Mouse (Mus musculus) forebrain, embryonic 10.5 days (tissue): ENCODE measurements around the gene Slc6a9. TPM values are rescaled to one million over a fixed set of nuclear protein-coding genes. Genes with fewer than 3 reads are reported as not detected.
A peak's percentile ranks its signal among the peaks of the same experiment; 100 is the strongest.

Experiments used
- DNase-seq: peaks from one replicate; pipeline ENCODE4 v3.0.0-alpha.2; 2017; ENCODE audit warnings: low spot score; ENCODE audit errors: extremely low spot score
- H3K27ac ChIP-seq: fragments of 300-500 bp; sonication (generic); 2 replicates; pipeline ENCODE4 v1.5.1; 2016; ENCODE audit warnings: mild to moderate bottlenecking
- H3K27me3 ChIP-seq: fragments of 300-500 bp; sonication (generic); 2 replicates; pipeline ENCODE4 v1.6.1; 2016; ENCODE audit warnings: mild to moderate bottlenecking; ENCODE audit not compliant: poor library complexity, severe bottlenecking
- H3K36me3 ChIP-seq: fragments of 300-500 bp; sonication (generic); replicated peaks from 2 replicates; pipeline ENCODE4 v1.6.1; 2016; ENCODE audit warnings: mild to moderate bottlenecking, moderate library complexity
- H3K4me1 ChIP-seq: fragments of 300-500 bp; sonication (generic); 2 replicates; pipeline ENCODE4 v1.6.1; 2016
- H3K4me3 ChIP-seq: fragments of 300-500 bp; sonication (generic); 2 replicates; pipeline ENCODE4 v1.5.1; 2016; ENCODE audit warnings: mild to moderate bottlenecking, moderate library complexity
- H3K9me3 ChIP-seq: fragments of 300-500 bp; sonication (generic); 2 replicates; pipeline ENCODE4 v1.6.1; 2016; ENCODE audit warnings: mild to moderate bottlenecking, moderate library complexity
- WGBS: fragments of 180-500 bp; shearing (Covaris S2); methylation state at CpG from one replicate; pipeline ENCODE4 v1.1.7; 2016; 5-methylcytosine and 5-hydroxymethylcytosine counted together
- polyA plus RNA-seq: library from polyadenylated mRNA; unstranded; fragments of >200 nt; fragmentation: Nextera tagmentation; extraction: Ambion mirVana; gene quantifications from 2 replicates; pipeline ENCODE4 v1.2.1, GENCODE M21; 2016

Slc6a9 gene
- polyA plus RNA-seq, 1 experiment from 2014 or later: 9.1 TPM

DNA sequence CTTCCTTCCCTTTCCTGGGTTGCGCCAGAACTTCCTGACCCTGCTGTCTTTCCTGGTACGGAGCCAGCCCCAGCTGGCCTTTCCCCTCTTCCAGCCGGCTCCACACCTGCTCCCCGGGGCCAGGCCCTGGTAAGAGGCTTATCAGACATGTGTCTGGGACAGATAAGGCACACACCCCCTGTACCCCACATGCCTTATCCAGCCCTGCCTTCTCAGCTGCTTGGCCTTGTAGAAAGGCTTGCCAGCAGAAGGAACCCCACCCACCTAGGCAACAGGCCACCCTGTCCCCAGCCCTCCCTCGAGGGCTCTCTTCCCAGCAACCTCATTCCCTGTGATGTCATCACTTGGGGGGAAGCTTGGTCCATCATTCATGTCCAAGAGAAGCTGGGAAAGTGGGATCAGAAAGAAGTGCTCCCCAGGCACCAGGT is 4.2 kb upstream of the Slc6a9 start:
- Histone ChIP-seq H3K27me3 (peaks cover 46% of the 10 kb centered on the region), H3K4me3 (peak overlapping the region; percentile 25), H3K36me3 (no peaks in the 10 kb centered on the region), H3K27ac (peak overlapping the region; percentile 32; the same call in 1 of the 2 replicates), H3K9me3 (no peaks in the 10 kb centered on the region), H3K4me1 (peaks cover 21% of the 10 kb centered on the region)
- no peak for DNase-seq
- WGBS: 16% methylated on average over 5 of the region's 5 CpGs

DNA sequence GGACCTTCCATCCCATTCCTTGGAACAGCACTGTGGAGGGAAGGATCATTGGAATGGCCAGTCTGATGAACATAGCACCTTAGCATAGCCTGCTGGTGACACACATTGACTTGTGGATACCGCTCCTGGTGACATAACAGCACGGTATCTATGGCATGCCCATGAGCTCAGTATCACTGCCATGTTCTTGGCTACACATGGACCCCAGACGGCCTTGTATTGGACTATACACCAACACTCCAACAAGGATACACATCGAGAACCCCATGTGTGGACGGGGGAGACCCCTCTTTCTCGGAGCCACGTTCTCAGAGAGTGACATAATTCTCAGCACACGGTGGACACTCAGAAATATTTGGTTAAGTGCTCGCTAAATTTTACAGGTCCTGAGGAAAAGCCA is 3.5 kb upstream of the Slc6a9 start:
- Histone ChIP-seq H3K9me3 (no peaks in the 10 kb centered on the region), H3K27me3 (peaks cover 46% of the 10 kb centered on the region), H3K4me3 (no peak overlapping the region), H3K36me3 (no peaks in the 10 kb centered on the region), H3K4me1 (peaks cover 26% of the 10 kb centered on the region), H3K27ac (peak overlapping the region; percentile 48)
- no peak for DNase-seq
- WGBS: 93% methylated on average over 9 of the region's 9 CpGs

DNA sequence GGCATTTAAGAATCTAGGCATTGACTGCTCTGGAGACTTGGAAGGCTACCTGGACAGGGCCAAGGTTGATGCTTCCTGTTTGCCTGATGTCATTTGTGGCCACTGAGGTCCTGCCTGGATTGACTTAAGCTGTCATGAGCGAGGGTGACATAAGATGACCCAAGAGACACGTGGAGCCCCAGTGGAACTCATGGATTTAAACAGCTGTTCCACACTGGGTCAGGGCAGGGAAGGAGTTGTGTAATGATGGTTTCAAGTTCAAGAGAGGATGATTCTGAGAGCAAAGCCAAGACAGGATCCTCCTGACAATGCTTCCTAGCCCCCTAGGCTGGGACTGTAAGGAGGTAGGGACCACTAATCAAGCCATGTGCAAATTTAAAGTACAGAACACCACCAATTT is 2.8 kb upstream of the Slc6a9 start:
- Histone ChIP-seq H3K4me3 (no peak overlapping the region), H3K27me3 (peaks cover 46% of the 10 kb centered on the region), H3K9me3 (no peaks in the 10 kb centered on the region), H3K36me3 (no peaks in the 10 kb centered on the region), H3K4me1 (peaks cover 33% of the 10 kb centered on the region), H3K27ac (peak overlapping the region; percentile 48)
- no peak for DNase-seq
- WGBS: 78% methylated on average over 2 of the region's 2 CpGs

DNA sequence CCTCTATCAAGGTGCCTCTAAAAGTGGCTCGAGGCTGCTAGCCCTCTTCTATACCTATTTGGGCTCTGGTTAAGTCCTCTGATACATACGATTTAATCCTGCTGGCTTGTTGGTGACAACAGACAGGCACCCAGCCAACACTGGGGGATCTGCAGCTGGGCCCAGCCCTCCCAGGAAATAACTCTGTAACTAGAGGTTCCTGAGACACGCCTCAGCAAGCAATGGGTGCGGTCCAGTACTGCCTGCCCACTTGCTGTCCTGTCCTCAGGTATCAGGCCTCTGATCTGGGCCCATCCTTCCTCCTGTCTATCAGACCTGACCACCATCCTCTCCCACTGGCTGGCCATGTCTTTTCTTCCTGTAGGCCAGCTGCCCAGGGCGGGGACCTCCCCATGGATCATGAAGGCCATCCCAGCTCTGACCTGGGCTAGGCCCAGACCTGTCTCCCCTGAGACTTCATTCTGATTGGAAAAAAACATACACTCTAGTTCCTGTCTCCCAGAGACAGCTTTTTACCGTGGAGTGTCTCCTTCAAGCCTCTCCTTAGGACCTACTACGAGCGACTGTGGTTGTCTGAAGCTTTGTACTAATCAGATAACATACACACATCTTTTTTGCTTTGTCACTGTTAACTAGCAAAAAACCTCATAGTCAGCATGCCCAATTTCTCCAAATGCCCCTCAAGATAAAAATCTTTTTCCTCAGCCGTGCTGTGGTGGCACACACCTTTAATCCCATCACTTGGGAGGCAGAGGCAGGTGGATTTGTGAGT is 2.2 kb upstream of the Slc6a9 start:
- peaks cover 39% of the 10 kb centered on the region for H3K4me1 ChIP-seq
- H3K4me3 ChIP-seq: no peak overlapping the region
- H3K9me3 ChIP-seq: no peaks in the 10 kb centered on the region
- H3K27ac ChIP-seq: peak overlapping the region; percentile 56; the same call in 1 of the 2 replicates
- DNase-seq: no peak
- no peaks in the 10 kb centered on the region for H3K36me3 ChIP-seq
- peaks cover 46% of the 10 kb centered on the region for H3K27me3 ChIP-seq
- WGBS: 80% methylated on average over 9 of the region's 9 CpGs

DNA sequence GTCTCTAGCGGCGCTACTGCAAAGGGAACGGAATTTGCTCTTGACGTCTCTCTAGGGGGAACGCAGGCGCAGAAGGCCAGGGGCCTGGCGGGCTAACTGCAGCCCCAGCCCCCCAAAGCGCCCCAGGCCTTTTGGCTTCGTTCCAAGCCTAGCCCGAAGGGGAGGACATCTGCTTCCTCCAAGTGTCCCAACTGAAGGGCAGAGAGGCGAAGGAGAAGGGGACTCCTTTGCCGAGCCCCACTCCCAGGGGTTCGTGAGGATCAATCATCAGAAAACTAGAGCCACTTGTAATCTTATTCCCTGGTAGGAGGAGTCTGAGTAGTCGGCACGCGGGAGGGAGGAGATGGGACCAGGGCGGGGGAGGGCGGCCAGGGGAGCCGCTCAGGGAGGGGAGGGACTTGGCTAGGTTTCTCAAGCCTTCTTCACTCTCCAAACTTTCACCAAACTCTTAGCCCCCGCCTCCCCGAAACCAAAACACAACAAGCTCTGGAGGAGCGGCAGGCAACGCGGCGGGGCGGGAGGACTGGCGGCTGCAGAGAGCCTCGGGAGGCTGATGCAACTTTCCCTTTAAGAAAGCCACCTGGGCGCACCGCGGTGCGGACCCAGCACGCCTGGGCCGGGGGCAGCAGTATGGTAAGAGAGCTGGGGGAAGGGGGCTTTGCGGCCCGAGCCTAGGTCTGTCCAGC is 682 bp downstream of the Slc6a9 start:
- DNase-seq: peak; percentile 82
- no peaks in the 10 kb centered on the region for H3K36me3 ChIP-seq
- H3K4me3 ChIP-seq: peak overlapping the region; percentile 72
- H3K27me3 ChIP-seq: peaks cover 42% of the 10 kb centered on the region
- no peaks in the 10 kb centered on the region for H3K9me3 ChIP-seq
- WGBS: under 1% methylated on average over 35 of the region's 36 CpGs
- peaks cover 39% of the 10 kb centered on the region for H3K4me1 ChIP-seq
- peak overlapping the region; percentile 92 for H3K27ac ChIP-seq

DNA sequence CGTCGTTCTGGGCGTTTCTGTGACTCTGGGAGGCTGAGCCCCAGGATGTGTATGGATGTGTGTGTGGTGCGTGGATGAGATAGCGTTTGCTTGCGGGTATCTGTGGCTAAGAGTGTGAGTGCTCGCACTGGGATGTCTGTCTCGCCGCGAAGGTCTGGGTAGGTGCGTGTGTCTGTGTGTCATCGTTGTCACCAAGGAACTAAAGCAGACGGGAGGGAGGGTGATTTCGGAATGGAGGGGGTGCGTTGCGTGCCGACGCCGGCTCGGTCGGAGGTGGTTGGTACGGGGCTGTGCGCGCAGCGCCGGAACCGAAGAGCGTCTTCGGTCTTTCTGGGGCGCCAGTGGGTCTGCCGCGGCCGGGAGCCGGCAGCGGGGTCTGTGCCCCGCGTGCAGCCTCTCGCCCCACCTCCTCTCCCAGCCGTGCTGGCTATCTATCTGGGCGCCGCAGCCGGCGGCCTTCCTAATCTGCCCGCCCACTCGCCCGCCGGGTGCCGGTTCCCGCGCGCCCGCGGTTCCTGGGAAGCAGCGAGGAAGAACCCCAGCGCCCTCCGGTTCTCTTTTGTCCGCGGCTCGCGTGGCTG is 1.3 kb downstream of the Slc6a9 start:
- peaks cover 35% of the 10 kb centered on the region for H3K27me3 ChIP-seq
- WGBS: under 1% methylated on average over 60 of the region's 60 CpGs
- H3K9me3 ChIP-seq: no peaks in the 10 kb centered on the region
- no peak for DNase-seq
- H3K4me1 ChIP-seq: peaks cover 36% of the 10 kb centered on the region
- H3K36me3 ChIP-seq: no peaks in the 10 kb centered on the region
- H3K4me3 ChIP-seq: peak overlapping the region; percentile 72
- peak overlapping the region; percentile 92 for H3K27ac ChIP-seq

DNA sequence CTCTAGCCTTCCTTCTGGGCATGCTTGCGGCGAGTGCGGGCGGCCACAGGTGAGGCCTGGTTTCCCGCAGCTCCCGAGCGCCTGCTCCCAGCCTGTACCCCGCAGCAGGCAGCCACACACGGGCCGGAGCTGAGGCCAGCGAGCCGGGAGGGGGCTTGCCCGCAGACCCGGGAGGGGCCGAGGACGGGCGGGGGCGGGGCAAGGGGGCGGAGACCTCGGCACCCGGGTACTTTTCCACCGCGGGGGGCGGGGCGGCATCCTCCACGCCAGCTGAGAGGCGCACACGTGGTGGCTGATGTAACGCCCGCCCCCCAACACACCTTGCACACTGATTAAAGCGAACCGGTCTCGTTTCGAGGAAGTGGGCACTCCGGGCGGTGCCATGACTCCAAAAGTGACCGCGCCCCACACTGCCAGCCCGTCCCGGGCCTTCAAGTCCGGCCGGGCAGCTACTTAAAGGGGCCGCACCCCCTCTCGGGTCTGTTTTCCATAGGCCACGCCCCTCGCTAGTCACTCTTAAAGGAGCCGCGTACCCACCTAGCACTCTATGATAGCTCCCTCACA is 2.0 kb downstream of the Slc6a9 start:
- Histone ChIP-seq H3K4me1 (peaks cover 36% of the 10 kb centered on the region), H3K9me3 (no peaks in the 10 kb centered on the region), H3K36me3 (no peaks in the 10 kb centered on the region), H3K27ac (peak overlapping the region; percentile 92), H3K4me3 (peak overlapping the region; percentile 72), H3K27me3 (peaks cover 29% of the 10 kb centered on the region)
- DNase-seq: peak; percentile 88
- under 1% methylated on average over 46 of the region's 48 CpGs for WGBS

DNA sequence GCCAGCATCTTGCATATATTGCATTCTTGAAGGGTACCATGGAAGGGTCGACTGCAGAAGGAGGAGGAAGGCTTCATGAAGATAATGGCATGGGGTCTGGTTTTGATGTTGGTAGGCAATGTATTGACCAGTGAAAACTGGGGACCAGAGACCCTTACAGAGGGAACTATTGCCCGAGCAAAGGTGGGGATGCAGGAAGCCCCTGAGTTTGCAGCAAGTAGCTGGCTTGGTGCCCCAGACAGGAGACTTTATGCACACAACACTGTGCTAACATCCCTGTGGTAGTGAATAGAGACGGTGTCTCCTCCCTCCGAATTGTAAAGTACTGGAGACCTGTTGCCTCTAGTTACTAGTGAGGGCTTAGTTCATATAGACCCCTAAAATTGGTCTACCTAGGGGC is 3.0 kb downstream of the Slc6a9 start:
- WGBS: 81% methylated on average over 4 of the region's 4 CpGs
- no peak for DNase-seq
- Histone ChIP-seq H3K4me1 (peaks cover 36% of the 10 kb centered on the region), H3K27ac (peak overlapping the region; percentile 92; the same call in 1 of the 2 replicates), H3K9me3 (no peaks in the 10 kb centered on the region), H3K4me3 (peak overlapping the region; percentile 72), H3K36me3 (no peaks in the 10 kb centered on the region), H3K27me3 (peaks cover 20% of the 10 kb centered on the region)

DNA sequence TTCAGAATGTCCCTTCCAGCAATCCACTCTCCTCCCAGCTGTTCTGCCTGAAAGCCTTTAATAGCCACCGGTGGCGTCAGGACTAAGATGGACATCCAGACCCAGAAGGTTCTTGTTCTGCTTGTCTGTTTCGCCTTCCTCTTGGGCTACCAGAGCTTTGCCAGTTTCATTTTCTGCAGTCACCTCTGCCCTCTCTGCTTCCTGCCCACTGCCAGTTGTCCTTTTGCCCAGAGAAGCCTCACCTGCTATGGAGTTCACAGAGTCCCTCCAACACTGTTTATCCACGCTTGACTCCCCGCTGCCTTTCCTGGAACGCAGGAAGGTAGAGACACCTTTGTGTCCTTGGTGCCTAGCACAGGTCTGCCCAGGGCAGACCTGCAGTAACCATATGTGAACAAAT is 5.1 kb downstream of the Slc6a9 start:
- Histone ChIP-seq H3K27me3 (peaks cover 2% of the 10 kb centered on the region), H3K4me1 (peaks cover 31% of the 10 kb centered on the region), H3K4me3 (no peak overlapping the region), H3K27ac (no peak overlapping the region), H3K9me3 (no peaks in the 10 kb centered on the region), H3K36me3 (0 out of 2 replicates have a peak, but pooled peaks cover 2% of the 10 kb centered on the region)
- DNase-seq: no peak
- 77% methylated on average over 6 of the region's 6 CpGs for WGBS

DNA sequence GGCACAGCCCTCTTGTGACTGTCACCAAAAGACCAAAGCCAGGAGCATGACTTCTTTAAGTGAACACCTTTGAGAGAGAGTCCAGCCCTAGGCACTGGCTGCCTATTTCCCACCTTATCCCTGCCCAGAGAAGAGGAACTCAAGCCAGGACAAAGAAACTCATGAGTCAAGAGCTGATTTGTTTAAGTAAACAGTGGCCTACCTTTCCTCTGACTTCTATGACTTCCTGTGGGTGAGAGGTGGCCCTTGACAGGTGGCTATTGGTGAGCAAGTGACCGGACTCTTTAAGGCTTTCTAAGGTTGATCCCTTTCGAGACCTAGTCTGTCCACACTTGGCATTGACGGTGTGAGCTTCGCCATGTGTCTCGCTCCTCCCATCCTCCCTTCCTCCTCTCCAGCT is 6.5 kb downstream of the Slc6a9 start:
- no peaks in the 10 kb centered on the region for H3K9me3 ChIP-seq
- DNase-seq: no peak
- H3K4me1 ChIP-seq: peaks cover 17% of the 10 kb centered on the region
- 92% methylated on average over 5 of the region's 5 CpGs for WGBS
- no peaks in the 10 kb centered on the region for H3K27me3 ChIP-seq
- H3K27ac ChIP-seq: no peak overlapping the region
- peaks cover 6% of the 10 kb centered on the region; the same call in 1 of the 2 replicates for H3K36me3 ChIP-seq
- no peak overlapping the region for H3K4me3 ChIP-seq

DNA sequence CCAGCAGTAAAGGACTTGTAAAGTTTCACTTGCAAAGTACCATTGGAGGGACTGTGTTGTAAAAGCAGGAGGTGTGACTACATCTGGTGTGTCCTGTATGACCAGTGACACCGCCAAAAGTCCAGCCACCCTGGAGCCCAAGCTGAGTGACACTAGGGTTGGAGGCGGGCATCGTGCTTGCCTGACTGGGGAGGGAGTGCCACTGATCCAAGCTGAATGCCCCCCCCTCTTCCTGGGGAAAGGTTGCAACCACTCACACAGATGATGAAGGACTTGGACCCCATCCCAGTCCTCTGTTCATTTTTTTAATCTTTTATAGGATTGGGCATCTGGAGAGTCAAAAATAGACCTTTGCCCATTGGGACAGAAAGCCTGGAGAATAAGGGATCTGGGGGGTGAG is 7.3 kb downstream of the Slc6a9 start:
- Histone ChIP-seq H3K4me3 (no peak overlapping the region), H3K27ac (no peak overlapping the region), H3K27me3 (no peaks in the 10 kb centered on the region), H3K9me3 (no peaks in the 10 kb centered on the region), H3K4me1 (peaks cover 11% of the 10 kb centered on the region), H3K36me3 (peaks cover 11% of the 10 kb centered on the region; the same call in 1 of the 2 replicates)
- 85% methylated on average over 3 of the region's 3 CpGs for WGBS
- DNase-seq: no peak

DNA sequence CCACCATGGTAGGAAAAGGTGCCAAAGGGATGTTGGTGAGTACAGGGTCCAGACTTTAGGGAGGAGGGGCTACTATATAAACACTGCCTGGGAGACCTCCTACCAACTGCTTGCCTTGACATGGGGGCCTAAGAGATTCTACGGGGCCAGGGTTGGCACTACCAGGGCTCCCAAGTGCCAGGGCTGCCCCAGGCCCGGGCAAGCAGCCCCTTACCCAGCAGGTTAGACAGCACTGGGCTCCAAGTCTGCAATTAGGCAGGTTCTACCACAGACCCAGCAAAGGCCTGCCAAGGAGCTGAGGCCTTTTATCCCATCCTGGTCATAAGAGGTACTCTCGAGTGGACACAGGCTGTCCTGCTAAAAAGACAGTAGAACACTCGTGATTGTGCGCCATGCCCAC is 8.8 kb downstream of the Slc6a9 start:
- H3K4me1 ChIP-seq: peaks cover 9% of the 10 kb centered on the region; the same call in 1 of the 2 replicates
- H3K4me3 ChIP-seq: no peak overlapping the region
- no peak overlapping the region for H3K27ac ChIP-seq
- no peak for DNase-seq
- WGBS: 90% methylated on average over 5 of the region's 5 CpGs
- no peaks in the 10 kb centered on the region for H3K9me3 ChIP-seq
- no peaks in the 10 kb centered on the region for H3K27me3 ChIP-seq
- H3K36me3 ChIP-seq: peaks cover 11% of the 10 kb centered on the region; the same call in 1 of the 2 replicates
